Mouse (Mus musculus) right cerebral cortex, postnatal 4 days (tissue): ENCODE results near the gene Opn1mw.
"Not testable (repeated sequence)": the region's sequence is repeated elsewhere in the genome, so short reads cannot be mapped to it uniquely, and the experiment has no call there.

Source experiments
- DNase-seq: peaks from one replicate; pipeline ENCODE4 v3.0.0-alpha.2; 2022

Opn1mw gene

GRCm38 (mm10) chrX:74127164-74127563, at the start of gene Opn1mw:
Opn1mw (plus strand) TSS chrX:74127464.
- no peak for DNase-seq

DNA sequence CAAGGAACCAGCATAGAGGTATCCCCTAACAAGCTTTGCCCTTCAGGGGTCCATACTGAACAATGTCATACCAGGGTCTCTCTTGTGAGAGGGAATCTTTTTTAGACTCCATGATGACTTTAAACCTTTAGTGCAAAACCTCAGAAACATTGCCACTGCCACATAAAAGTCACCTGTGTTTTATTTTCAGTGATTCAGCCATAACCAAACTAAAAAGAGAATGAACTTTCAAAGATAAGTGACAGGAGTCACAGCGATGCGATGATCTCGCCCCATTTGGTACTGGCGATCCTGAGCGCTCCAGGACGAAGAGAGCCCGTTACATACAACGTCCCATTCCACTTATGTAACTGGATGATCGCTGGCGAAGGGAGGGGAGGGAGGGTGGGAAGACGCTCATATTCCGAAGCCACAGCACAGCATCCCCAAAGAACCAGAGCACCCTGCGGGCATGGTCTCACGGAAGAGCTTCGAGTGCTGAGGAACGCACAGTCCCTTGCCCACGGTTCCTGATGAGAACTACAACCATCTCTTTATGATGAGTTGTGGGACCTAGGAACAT, 42.9 kb upstream of the Opn1mw start:
- no peak for DNase-seq

DNA sequence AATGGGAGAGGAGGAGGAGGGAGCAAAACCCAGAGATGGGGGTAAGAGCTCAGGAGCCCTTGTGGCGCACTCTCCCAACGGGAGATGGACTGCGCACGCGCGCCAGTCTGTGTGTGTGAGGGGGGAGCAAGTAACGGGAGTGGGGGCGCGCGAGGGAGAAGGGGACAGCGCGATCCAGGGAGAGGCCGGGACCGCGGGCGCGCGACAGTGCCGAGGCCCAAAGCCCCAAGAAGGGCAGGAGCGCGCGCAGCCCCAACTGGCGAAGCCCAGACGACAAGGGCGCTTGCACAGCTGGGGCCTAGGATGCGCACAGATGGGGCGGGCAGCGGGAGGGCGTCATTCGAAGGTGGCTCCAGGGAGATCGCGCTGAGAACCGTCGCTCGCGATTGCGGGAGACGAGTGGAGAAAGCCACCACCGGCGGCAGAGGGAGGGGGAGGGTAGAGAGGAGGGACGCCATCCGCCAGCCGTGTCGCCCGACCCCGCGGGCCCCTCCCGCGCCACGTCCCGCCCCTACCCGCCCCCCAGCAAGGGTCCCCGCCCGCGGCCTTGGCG, 42.2 kb upstream of the Opn1mw start:
- DNase-seq: peak; percentile 79

DNA sequence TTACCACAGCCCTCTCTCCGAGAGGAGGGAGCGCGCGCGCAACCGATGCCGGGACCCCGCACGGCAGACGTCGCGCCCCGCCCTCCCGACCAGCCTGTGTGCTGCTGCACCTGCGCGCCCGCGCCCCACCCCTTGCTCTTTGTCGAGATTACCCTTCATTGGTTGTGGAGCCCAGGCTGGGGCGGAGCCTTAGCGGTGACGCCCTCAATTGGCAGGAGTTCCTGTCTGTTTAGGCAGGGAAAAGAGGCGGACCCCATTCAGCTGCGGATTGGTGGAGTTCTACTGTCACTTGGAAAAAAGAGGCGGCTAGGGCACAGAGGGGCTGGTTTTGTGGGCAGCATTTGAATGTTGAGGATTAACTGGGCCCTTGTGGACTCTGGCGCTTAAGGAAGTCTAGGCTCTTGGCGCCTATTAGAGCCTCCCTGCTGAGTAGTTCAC, 41.6 kb upstream of the Opn1mw start:
- DNase-seq: peak; percentile 93

GRCm38 (mm10) chrX:74095130-74095529, 32.1 kb upstream of the Opn1mw start:
- no peak for DNase-seq

DNA sequence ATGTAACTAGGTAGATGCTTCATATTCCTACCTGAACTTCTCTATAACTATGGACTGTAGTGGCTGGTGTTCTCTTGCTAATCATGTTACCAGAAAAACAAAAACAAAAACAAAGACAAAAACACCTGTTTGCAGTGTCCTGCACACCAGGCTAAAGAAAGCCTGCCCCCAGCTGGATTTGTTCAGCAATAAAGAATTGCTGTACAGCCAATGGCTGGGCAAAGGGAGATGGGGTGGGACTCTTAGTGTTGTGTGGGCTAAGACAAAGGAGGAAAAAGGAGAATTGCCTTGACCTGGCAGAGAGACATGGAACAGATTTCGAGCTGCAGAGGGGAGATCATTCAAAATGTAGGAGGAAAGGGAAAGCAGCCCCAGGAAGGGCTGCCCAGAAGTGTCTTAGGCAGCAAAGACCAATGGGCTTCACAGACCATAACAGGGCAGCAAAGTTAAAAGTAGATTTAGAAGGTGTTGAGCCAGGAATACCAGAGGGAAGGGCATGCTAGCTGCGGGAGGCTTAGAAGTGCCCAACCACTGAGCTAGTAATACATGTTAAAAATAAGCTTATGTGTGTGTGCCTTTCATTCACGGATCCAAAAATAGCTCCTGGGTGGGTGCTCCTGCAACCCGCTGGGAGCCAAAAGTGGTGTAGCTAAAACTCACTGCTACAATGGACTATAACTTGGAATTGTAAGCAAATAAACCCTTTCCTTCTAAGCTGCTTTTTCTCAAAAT, 23.6 kb upstream of the Opn1mw start:
- DNase-seq: no peak

DNA sequence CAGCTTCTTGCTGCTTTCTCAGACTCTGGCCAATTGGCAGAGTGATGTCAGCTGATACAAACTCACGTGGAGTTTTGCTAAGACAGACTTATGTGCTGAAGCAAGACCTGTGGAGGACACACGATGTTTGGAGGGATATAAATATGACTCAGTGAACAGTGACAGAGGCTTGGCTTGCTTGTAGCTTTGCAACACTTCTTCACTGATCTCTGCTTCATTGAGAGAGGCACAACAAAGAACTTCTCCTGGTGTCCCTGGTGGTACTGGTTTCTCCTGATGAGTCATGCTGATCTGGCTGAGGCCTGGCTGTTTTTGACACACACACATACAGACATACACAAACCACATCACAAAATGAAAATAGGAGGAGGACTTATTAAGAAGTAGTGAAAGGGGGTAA, 21.3 kb upstream of the Opn1mw start:
- no peak for DNase-seq

DNA sequence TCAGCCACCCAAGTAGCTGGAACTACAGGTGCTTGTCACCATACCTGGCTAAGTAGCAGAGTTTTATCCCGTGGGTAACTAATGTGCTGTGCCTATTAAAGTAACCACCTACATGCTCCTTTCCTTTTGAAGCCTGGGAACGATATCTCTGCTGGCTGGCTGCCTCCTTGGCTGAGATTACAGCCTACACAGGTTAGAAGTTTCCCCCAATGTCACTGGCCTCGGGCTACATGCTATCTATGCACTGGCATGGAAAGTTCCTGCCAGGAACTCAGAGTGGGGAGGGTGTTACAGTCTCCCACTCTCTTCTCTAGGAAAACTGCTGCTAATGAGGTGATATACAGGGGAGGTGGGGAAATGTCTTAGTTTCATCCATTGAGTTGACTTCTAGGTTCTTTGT, 18.5 kb upstream of the Opn1mw start:
- DNase-seq: no peak

DNA sequence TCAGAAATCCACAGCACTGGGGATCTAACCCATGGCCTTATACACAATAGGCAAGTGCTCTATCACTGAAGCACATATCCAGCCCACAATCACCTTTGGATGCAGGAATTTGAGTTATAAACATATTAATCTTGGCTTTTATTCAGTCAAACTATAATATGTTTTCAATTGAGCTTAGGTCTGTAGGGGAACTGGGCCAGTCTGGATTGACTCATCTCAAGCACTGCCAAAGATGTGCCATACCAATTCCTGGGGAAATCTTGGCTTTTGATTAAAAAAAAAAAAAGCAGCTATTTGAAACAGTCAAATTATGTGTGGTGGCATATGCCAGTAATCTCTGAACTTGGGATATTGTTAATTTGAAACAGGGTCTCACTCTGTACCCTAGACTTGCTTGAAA, 13.2 kb upstream of the Opn1mw start:
- no peak for DNase-seq

DNA sequence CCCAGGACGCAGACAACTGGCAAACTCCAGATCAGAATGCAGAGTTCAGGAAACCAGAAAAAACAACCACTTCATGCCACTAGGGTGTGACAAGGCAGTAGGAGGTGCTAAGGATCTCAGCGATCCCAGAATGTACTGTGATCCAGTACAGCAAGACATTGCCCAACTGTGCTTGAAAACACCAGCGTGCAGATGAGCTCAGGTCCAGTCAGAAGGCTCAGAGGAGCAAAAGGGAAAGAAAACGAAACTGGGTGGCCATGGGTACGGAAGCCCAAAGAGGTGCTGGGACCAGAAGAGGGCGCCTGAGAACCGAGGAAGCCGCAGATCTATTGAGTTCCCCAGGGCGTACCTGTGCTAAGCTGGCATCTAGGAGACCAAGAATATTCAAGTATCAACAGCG, 11.8 kb upstream of the Opn1mw start:
- peak; percentile 51 for DNase-seq

GRCm38 (mm10) chrX:74124975-74125374, 2.3 kb upstream of the Opn1mw start:
- no peak for DNase-seq

GRCm38 (mm10) chrX:74135263-74135662, 8.0 kb downstream of the Opn1mw start, which contains the start of gene Mecp2:
Mecp2 (minus strand) TSS chrX:74135363.
- DNase-seq: not testable (repeated sequence)

DNA sequence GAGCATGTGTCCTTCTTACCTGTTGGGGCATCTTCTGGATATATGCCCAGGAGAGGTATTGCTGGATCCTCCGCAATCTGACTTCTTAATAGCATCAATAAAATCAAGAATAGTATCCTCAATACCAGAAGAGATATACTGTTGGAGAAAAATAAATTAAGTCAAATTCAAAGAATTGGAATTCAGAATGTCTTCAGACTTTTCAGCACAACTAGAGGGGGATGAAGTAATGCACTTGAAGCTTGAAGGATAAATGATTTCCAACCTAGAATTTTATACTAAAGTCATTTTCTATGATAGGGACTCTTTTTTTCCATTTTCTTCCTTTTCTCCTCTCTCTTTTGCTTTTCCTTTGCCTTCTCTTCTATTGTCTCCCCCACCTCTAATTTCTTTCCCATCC, 40.5 kb downstream of the Opn1mw start, which contains the start of gene Tex28:
Tex28 (minus strand) TSS at position 101 of the 400 bp plus-strand sequence.
- no peak for DNase-seq

DNA sequence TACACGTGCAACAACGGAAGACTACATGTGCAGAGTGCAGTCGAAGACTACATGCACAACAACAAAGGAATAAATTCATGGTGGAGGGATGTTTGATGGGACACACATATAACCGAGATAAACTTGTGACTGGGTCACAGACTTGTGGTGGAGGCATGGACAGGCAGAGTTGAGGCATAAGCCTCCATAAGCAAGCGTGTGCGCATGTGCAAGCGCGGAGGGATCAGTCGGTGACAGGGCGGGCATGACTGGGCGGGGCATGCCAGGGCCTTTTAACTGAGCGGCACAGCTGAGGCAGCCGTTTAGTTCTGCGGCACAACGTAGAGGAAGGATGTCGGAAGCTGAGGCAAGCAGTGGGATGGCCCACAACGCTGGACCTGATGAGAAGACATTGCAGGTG, 49.7 kb downstream of the Opn1mw start, which contains the start of gene Tktl1:
Tktl1 (plus strand) TSS at position 301 of the 400 bp plus-strand sequence.
- no peak for DNase-seq
